Mouse (Mus musculus) cerebellum, postnatal 4 days (tissue): ENCODE measurements at regions not wholly inside any gene's neighbourhood (a gene's known extent, or its start where the extent isn't known, plus 50 kb on each side); places are given as distances from the start of the nearest gene placed in this dataset.

Experiments
- DNase-seq, 2 experiments: peaks; one replicate each; pipeline ENCODE4 v3.0.0; 2022; ENCODE audit warnings: low spot score in 2 of 2, mixed read lengths in 1 of 2

GRCm38 (mm10) chr19:55985518-55985917 is 243.9 kb downstream of the Tcf7l2 start:
- DNase-seq, result peak in 1 of 2 experiments; percentile 20

- DNase-seq, result no peak
These were observed 250.4 kb downstream of the Tcf7l2 start for GRCm38 (mm10) chr19:55991791-55992726.

GRCm38 (mm10) chr19:55992727-55993066 is 251.1 kb downstream of the Tcf7l2 start:
- DNase-seq, result no peak

- DNase-seq, result no peak
These were observed 254.1 kb downstream of the Tcf7l2 start for GRCm38 (mm10) chr19:55995721-55996120.

DNA sequence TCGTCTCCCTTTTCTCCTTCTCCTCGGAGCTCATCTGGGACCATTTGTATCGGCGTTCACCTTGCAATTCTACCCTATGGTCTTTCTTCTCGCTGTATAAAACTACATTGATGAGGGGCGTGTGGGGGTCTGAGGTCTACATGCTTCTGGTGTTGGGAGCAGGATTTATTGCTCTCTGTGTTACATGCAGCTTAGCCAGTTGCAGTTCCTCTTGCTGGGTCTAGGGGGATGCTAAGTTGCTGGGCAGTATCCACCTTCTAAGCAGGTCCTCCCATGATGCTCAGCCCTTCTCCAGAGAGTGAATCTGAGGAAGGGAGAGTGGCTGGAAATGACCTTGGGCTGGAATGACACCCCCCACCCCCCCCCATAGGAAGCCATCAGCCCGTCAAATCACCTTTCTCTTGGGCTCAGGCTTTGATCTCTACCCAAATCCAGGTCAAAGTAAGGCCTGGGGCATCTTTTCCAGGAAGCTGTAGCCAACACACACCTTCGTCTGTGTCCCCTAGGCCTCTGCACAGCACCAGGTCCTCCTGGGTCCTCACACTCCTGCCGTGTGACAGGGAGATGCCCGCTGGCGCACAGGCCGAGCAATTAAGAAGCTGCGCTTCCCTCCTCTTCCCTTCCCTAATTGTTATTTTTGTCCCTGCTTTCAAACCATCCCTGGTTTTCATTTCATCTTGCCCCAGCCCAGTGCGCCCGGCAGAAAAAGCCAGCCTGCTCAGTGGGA is 257.0 kb downstream of the Tcf7l2 start:
- no peak for DNase-seq

DNA sequence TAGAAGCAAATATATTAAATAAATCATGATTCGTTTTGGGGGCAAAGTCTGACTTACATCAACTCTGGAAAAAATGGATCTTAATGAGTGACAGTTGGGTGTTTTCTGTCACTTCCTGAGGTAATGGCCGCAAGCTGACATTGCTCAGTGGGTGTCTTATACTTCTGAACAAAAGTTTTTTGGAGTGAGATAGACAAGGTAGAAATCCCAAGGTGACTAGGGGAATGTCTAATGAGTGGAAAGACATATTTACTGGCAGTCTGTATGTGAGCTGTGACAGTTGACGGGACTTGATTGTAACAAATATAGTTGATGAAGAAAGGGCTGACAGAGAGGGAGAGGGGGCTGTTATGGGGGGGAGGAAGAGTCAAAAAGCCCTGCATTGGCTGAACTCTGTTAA is 257.8 kb downstream of the Tcf7l2 start:
- DNase-seq, result no peak

DNA sequence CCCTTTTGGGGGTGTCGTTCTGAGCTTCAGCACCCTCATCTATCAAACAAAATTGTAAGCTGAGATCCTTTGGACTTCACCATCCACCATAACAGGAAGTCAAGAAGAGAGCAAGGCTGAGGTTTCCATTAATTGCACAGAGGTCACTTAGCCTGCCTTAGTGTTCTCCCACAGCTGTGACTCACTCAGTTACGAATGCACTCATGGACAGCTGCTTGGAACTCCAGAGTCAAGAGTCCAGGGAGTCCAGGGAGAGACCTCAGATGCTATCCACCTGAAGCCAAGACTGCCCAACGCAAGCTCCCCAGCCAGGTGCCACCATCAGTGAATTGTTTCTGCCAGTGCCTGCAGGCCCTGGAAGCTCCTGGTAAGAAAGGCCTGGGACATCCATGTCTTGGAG is 259.8 kb downstream of the Tcf7l2 start:
- no peak for DNase-seq

DNA sequence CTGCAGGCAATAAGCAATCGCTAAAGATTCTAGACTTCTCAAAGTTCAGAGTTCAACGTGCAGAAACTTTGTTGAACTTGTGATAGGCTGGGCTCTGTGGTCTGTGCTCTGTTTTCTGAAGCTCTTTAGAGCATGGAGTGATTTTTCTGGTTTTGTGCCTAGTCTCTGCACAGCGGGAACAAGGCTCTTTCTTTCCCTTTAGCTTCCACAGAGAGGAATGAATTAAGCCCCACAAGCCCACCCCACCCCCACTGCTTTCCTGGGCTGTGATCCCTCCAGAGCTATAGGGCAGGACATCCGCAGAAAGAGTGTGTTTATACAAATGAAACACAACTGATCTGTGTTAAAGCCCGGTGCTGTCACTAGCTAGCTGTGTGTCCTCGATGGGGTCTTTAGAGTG is 264.3 kb downstream of the Tcf7l2 start:
- no peak for DNase-seq

DNA sequence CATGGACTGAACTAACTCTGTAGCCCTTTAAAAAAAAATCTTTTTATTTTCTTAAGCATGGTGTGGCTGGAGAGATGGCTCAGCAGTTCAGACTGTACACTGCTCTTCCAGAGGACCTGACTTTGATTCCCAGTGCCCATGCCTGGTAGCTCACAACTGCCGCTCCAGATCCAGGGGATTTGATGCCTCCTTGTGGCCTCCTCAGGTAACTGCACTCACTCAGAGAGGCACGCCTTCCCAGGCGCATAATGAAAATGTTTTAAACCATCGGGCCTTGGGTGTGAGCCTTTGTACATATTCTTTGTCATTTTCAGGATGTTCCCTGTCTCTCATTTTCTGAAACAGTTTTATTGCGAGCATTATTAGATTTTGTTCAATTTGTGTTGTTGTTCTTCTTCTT is 265.8 kb downstream of the Tcf7l2 start:
- no peak for DNase-seq

DNA sequence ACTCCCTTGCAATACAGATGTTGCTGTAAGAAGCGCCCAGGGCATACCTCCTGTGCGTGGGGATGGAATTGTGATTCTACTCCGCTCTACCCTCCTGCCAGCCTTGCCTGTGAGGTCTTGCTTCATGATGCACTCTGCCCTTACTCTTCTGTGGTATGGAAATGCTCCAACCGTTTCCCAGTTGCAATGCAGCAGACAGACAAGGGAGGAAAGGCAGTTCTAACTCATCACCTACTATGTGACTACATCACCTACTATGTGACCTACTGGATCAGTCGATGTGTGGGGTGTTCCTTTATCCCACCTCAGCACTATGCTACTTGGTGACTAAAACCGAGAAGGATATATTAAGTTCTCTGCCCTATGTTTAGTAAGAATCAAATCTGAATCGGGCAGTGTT is 269.1 kb downstream of the Tcf7l2 start:
- no peak for DNase-seq

DNA sequence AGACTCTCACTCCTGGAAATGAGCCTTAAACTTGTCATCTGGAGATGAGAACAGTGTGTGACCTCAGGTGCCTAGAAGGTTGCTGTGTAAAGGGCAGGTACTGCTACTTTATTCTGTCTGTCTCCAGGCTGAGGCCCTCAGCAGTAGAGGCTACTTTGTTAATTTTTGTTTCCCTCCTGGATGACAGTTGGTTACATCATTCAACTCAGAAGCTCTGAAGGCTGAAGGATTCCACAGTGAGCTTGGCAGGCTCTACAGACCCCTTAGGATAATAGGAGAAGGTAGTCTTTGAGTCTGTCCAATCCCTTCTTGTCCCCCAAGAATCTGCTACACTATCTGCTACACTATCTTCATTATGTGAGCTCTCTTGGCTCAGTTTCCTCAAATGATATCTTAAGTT is 269.7 kb downstream of the Tcf7l2 start:
- no peak for DNase-seq

GRCm38 (mm10) chr19:56016548-56017346 is 270.2 kb upstream of the Habp2 start:
- DNase-seq, result no peak

- DNase-seq, result no peak
These were observed 269.4 kb upstream of the Habp2 start for GRCm38 (mm10) chr19:56017524-56017923.

DNA sequence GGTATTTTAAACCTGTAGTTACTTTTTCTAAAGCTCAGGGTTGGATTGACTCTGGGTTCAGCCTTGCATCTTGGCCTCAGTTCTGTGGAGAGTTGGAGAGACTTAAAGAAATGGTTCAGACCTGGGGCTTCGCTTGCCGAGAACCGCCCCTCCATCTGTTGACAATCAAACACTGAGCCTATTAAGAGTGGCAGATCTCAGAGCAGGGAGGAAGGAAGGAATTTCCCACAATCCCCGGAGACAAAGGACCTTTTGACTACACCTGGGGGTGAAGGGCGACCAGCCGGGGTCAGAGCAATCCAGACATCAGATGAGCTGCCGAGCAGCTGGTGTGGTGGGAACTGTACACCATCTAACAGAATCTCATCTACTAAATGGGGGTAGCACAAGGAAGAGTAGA is 267.8 kb upstream of the Habp2 start:
- no peak for DNase-seq

DNA sequence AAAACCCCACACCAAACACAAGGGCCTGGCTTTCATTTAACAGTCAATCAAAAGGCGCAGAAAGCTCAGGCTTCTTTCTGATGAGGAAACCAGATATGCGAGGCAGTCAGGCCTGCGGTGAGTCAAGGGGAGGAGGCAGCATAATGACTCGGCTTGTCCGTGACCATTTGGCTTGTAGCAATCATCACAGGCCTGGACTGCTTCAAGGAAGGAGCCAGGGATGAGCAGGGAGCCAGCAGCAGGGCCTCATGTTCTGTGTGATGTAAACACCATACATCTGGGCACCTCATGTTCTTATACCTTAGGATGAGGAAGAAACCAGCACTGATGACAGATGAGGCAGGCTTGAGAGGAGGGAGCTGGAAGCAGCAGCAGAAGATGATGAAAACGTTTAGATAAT is 264.6 kb upstream of the Habp2 start:
- DNase-seq, result no peak

DNA sequence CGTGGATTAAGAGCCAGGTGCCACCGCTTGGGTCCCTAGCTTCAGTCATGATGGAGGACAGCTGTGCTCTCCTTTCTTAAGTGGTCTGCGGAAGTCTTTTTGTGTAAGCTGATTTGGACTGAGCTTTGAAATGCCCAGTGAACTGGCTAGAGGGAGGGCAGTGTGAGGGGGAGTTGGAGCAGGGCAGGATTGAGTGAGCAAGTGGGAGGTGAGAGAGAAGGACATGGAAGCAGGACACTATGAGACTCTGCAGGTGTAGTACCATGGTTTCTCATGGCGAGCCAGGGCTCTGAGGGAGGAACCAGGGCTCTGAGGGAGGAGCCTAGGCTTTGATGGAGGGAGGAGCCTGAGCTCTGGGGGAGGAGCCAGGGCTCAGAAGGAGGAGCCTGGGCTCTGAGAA is 262.3 kb upstream of the Habp2 start:
- no peak for DNase-seq

DNA sequence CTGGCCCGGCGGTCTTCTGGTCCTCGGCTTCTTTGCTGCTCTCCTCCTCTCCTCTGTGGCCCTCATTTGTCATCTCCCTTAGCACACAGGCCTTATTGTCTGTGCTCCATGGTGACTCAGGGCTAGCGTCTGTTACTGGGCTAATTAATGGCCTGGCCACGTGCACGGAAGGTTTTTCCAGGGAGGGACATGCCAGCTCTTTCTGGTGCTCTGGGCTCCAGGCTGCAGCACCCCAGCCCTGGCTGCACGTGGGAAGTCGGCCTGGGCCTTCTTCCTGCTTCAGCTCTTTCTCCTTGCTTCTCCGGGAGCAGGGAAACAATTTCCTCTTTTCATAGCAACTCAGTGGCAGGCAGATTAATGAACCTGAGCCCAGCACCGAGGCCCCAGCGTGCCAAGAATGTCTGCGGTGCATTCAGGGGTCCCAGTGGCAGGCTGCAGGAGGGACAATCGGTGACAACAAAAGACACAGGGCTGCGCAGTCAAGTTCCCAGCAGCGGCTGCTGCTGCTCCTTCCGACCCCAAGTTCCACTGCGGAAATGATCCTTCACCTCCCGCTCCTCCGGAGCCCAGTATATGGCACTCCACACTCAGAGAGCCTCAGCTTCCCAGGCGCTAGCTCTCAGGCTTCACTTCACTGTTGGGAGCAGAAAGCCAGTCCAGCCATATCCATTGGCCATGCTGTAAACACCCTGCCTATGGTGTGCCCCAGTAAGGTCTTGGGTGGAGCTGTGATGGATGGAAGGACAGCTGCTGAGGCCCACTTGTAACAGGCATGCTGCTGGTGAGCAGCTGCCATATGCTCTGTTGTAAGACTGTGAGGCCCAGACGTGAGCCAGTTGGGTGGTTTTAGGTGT is 257.3 kb upstream of the Habp2 start:
- DNase-seq, result peak in 1 of 2 experiments; percentile 43

- no peak for DNase-seq
These were observed 256.5 kb upstream of the Habp2 start for GRCm38 (mm10) chr19:56030401-56030925.

- no peak for DNase-seq
These were observed 252.4 kb upstream of the Habp2 start for GRCm38 (mm10) chr19:56034552-56034951.

GRCm38 (mm10) chr19:56037584-56037983 is 249.4 kb upstream of the Habp2 start:
- no peak for DNase-seq
